Mouse (Mus musculus): ENCODE results near the gene Ccl5.
"Not testable (repeated sequence)": the region's sequence is repeated elsewhere in the genome, so short reads cannot be mapped to it uniquely, and the experiment has no call there.

Ccl5 gene

DNA sequence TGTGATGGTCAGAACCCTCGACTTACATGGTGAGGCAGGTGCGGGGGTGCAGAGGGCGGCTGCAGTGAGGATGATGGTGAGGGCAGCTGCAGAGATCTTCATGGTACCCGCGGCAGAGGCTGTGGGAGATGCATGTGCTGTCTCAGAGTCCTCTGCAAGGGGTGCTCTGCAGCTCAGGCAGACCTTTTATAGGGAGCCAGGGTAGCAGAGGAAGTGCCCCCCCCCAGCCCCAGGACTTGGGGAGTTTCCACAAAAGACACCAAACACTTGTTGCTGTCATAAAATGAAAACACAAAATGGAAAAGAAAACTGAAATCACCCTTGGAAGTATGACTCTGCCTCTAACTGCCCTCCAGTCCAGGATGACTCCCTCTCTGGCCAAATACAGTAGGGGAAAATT lies at the start of gene Ccl5:
Gene Ccl5 (minus strand): TSS at position 159 of the 400 bp plus-strand sequence.
- DNase-seq (ENCODE audit: low spot score in 2 of 2): no peak

GRCm38 (mm10) chr11:83578999-83579398 lies 48.7 kb upstream of the Ccl5 start:
- no peak for DNase-seq (ENCODE audit: low spot score in 2 of 2)

- no peak for DNase-seq (ENCODE audit: low spot score in 2 of 2)
These were observed 48.0 kb upstream of the Ccl5 start, which contains the start of gene Ccl9 for GRCm38 (mm10) chr11:83578186-83578760. Gene Ccl9 (minus strand): TSS chr11:83578636.

DNA sequence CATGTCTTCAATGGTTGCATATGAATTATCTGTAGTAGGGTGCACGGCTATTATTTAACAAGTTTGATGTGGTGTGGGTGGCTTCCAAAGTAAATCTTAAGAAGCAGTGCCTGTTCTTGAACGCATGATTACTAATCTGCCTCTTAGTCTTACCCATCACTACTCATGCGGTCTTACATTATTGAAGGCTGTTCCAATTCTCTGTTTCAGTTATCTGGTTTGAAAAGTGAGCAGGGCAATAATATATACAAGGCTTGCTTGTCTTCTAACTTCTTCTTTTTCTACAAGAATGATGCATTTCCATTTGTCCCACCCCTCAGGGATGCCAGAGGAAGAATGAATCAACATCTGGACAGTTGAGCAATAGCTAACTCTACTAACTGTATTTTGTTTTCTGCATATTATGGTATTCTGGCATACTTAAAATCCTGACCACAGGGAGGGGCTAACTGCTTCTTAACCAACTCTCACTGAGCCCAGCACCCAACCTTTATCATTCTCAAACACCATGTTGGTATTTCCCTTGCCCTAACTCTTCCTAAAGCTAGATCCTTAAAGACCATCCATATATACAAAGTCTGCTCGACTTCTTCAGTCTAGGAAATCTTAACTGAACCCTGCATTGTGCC lies 46.7 kb upstream of the Ccl5 start:
- DNase-seq (ENCODE audit: low spot score in 2 of 2): no peak

GRCm38 (mm10) chr11:83572834-83573233 lies 42.5 kb upstream of the Ccl5 start:
- DNase-seq (ENCODE audit: low spot score in 2 of 2): no peak

- no peak for DNase-seq (ENCODE audit: low spot score in 2 of 2)
These were observed 41.9 kb upstream of the Ccl5 start for GRCm38 (mm10) chr11:83572223-83572622.

DNA sequence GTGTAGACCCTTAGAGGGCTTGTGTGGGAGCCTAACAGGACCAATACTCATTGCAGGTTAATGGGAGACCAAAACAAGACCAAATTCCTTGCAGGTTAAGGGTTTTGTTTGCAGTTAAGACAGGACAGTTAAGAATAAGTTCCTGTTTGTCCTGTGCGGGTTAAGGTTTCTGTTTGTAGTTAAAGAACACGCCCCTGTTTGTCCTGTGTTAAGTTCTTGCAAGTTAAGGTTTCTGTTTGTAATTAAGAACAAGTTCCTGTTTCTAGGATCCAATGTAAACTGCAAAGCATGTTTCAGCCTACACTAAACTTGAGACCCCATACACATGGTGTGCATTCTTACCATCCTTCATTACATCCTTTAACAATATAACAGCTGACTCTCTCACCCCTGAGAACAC lies 39.9 kb upstream of the Ccl5 start:
- no peak for DNase-seq (ENCODE audit: low spot score in 2 of 2)

GRCm38 (mm10) chr11:83569249-83569648 lies 38.9 kb upstream of the Ccl5 start:
- DNase-seq (ENCODE audit: low spot score in 2 of 2): no peak

DNA sequence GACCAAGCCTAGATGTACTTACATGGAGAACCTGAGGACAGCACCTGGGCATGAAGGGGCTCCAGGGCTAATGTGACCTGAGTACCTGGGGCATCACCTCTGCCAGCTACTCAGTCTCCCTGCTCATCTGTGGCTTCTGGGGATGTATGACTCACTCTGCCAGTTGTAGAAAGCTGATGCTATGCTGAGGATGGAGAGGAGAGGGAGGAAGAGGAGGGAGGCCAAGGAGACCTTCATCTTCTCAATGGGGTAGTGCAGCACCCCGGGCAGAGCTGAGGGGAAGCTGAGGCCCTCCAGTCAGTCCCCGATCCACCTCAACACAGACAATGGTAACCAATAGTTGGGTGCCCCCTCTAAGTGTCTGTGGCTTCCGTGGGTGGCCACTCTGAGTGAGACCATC lies 38.5 kb upstream of the Ccl5 start:
- DNase-seq (ENCODE audit: low spot score in 2 of 2): no peak

- DNase-seq (ENCODE audit: low spot score in 2 of 2): no peak
These were observed 37.7 kb upstream of the Ccl5 start for GRCm38 (mm10) chr11:83568061-83568460.

DNA sequence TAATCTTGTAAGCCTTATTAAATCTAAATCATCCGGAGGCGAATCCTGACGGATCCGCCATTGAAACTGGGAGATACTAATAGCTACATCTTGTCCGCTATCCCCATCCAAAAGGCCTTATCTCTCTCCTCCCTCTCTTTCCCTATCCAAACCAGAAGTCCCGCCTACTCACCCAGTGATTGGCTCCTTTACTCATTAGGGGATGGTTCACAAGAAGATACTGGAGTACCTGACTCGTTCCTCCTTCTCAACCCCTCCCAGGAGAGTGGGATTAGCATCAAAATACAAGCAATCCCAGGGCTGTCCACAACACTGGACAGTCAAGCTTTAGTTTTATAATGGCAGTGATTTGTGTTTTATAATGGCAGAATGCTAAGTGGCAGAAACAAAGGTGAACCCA lies 37.0 kb upstream of the Ccl5 start:
- DNase-seq (ENCODE audit: low spot score in 2 of 2): no peak

DNA sequence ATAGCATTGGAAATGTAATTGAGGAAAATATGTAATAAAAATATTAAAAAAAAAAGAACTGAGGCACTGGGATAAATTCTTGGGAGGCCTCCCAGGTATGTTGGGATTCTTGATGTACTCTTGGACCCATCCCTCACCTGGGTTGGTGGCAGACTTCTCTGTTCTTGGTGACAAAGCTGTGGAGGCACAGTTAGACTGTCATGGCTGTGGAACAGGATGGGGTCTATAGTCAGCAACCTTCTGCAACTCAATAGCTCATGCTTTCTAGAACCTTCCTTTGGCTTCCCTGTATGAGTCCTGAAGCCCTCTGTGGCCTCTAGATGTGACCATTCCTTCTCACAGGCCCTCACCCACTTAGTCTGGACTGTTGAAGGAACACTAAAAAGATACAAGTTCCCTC lies 36.3 kb upstream of the Ccl5 start:
- DNase-seq (ENCODE audit: low spot score in 2 of 2): no peak

DNA sequence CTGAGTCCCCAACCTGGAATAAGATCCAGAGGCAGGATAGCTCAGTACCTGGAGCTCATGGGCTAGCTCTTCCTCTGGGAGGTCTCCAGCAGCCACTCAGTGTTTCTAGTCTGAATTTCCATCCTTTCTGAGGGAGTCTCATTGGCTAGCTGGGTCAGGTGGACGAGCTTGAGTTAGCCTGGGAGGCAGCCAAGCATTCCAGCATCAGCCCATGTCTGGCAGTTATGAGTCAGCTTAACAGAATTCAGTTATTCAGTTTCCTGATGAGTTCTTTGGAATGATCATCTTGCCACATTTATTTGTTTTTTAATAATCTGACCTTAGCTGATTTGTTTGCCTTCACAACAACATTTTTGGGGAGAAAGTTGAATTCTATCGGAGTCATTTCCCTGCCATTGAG lies 33.4 kb upstream of the Ccl5 start:
- DNase-seq (ENCODE audit: low spot score in 2 of 2): no peak

DNA sequence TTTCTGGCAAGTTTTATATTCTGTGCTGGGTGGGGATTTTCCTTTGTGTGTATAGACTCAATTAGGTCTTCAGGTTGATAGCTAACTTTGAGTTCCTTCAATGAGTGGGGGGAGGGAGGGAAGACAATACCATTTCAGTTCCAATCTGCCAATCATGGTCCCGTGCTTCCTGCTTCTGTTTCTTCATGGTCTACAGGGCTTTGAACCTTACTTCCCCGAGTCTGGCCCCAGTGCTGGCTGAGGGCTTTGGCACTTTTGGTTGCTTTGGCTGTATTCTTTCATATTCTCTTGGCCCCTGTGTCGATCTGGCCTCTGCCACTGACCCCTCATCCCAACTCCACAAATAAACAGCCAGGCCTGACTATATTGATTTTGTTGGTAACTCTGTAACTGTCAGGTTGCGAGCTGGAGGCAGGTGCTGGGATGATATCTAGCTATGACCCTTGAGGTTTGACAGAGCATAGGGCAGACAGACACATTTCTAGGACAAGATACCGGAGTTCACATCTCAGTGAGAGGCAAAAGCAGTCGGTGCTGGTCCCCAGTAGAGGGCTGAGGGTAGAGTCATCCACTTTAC lies 32.1 kb upstream of the Ccl5 start:
- no peak for DNase-seq (ENCODE audit: low spot score in 2 of 2)

DNA sequence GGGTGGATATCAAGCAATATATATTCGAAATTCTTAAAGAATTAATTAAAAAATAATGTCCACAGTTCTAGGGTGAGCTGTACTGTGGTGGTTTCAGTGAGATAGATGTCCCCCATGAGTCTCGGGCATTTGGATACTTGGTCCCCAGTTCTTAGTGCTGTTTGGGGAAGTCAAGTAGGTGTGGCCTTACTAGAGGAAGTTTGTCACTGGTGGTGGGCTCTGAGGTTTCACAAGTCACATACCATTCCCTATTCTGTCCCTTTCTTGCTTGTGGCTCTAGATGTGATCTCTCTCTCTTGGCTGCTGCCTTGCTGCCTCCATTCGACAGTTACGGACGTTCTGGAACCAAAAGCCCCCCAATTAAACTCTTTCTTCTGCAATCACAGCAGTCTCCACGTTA lies 30.1 kb upstream of the Ccl5 start:
- DNase-seq (ENCODE audit: low spot score in 2 of 2): no peak

GRCm38 (mm10) chr11:83557074-83557473 lies 26.8 kb upstream of the Ccl5 start:
- no peak for DNase-seq (ENCODE audit: low spot score in 2 of 2)

DNA sequence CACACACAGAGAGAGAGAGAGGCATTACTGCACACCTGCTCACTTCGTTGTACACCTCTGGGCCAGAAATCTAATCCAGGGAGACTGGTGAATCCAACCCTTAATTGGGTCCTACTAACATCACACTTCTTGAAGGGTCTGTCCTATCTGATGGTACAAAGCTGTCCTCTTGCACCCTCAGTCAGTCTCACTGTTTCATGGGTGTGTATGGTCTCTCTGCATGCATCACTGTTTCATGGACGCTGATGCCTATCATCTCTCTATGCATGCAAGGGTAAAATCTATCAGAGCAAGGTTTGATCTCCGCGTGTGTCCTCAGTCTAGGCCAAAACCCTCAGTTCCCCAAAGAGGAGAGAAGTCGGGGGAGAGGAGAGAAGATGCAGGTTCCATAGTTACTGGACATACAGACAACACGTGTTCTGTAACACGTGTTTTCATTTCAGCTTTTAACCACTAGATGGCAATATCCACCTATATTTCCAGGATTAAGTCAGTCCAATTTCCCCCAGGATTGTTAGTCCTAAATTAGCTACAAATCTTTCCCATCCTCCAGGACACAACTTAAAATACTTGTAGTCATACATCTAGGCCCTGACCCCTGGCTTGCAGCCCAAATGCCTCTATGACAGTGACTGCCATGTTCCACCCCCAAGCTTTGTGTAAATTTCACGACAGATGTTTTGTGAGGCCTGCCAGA lies 25.9 kb upstream of the Ccl5 start:
- no peak for DNase-seq (ENCODE audit: low spot score in 2 of 2)

- no peak for DNase-seq (ENCODE audit: low spot score in 2 of 2)
These were observed 21.4 kb upstream of the Ccl5 start for GRCm38 (mm10) chr11:83551668-83552067.

- not testable (repeated sequence) for DNase-seq (ENCODE audit: low spot score in 2 of 2)
These were observed 20.7 kb upstream of the Ccl5 start for GRCm38 (mm10) chr11:83551037-83551436.

DNA sequence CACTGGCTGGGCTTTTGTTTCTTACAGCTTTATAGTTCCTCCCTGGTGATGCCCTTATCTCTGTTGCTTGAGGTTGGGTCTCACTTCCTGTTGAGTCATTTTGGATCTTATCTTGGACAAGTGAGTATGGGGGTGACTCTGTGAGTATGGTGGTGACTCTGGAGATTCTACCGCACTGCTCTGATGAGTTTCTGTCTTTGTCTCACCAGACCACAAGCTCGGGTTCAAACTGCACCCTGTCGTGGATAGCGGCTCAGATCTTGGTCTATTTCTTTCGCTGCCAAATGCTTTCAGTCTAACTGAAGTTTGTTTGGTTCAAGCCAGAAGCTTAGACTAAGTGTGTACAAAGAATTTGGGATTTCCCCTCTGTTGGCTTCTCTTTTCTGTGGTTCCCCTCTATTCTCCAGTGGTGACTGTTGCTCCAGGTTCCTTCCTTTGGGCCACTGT lies 19.9 kb upstream of the Ccl5 start:
- no peak for DNase-seq (ENCODE audit: low spot score in 2 of 2)

- DNase-seq (ENCODE audit: low spot score in 2 of 2): no peak
These were observed 13.9 kb upstream of the Ccl5 start for GRCm38 (mm10) chr11:83544214-83544613.

- DNase-seq (ENCODE audit: low spot score in 2 of 2): no peak
These were observed 11.1 kb upstream of the Ccl5 start for GRCm38 (mm10) chr11:83541415-83541814.

GRCm38 (mm10) chr11:83540931-83541330 lies 10.6 kb upstream of the Ccl5 start:
- no peak for DNase-seq (ENCODE audit: low spot score in 2 of 2)
